Mouse (Mus musculus) myocyte (in vitro differentiated cells): ENCODE data around the gene Ugdh. TPM values are rescaled to one million over a fixed set of nuclear protein-coding genes. Genes with fewer than 3 reads are reported as not detected.

Experiments
- H3K27me3 ChIP-seq: one replicate; pipeline ENCODE4 v1.6.1; 2011; ENCODE audit not compliant: control insufficient read depth, insufficient read depth, insufficient read length
- H3K36me3 ChIP-seq: one replicate; pipeline ENCODE4 v1.6.1; 2011; ENCODE audit not compliant: control insufficient read depth, insufficient read depth
- H3K4me2 ChIP-seq: one replicate; pipeline ENCODE4 v1.6.1; 2011; ENCODE audit warnings: low read depth, control low read depth
- H3K4me3 ChIP-seq: one replicate; pipeline ENCODE4 v1.5.1; 2011; ENCODE audit warnings: mild to moderate bottlenecking, control low read depth, moderate library complexity
- H3K79me2 ChIP-seq: one replicate; pipeline ENCODE4 v1.6.1; 2011; ENCODE audit not compliant: control insufficient read depth, insufficient read depth
- H3ac ChIP-seq: one replicate; pipeline ENCODE4 v1.6.1; 2011; ENCODE audit not compliant: control insufficient read depth, insufficient read length
- CEBPB ChIP-seq: IDR thresholded peaks from 2 replicates; pipeline ENCODE4 v1.6.1; 2011; ENCODE audit warnings: mild to moderate bottlenecking, moderate library complexity; ENCODE audit not compliant: poor library complexity, insufficient read depth, severe bottlenecking
- E2F4 ChIP-seq: IDR thresholded peaks from one replicate; pipeline ENCODE4 v1.6.1; 2011; ENCODE audit warnings: mild to moderate bottlenecking, control low read depth, moderate library complexity; ENCODE audit not compliant: insufficient read depth
- MAX ChIP-seq: IDR thresholded peaks from one replicate; pipeline ENCODE4 v1.6.1; 2011; ENCODE audit warnings: low read depth, mild to moderate bottlenecking, control low read depth
- MYOD1 ChIP-seq, 3 experiments: IDR thresholded peaks; one replicate each; pipeline ENCODE4 v1.6.1; 2011; ENCODE audit warnings: control low read depth in 2 of 3, low read depth in 2 of 3, mild to moderate bottlenecking in 2 of 3, moderate library complexity in 1 of 3; ENCODE audit not compliant: insufficient read length in 2 of 3, control insufficient read depth in 1 of 3
- MYOG ChIP-seq, 3 experiments: IDR thresholded peaks; one replicate each; pipeline ENCODE4 v1.6.1; 2011; ENCODE audit warnings: control low read depth in 2 of 3, low read depth in 2 of 3, mild to moderate bottlenecking in 2 of 3; ENCODE audit not compliant: insufficient read length in 2 of 3, control insufficient read depth in 1 of 3, insufficient read depth in 1 of 3
- POLR2A ChIP-seq: IDR thresholded peaks from one replicate; pipeline ENCODE4 v1.6.1; 2011; ENCODE audit warnings: low read depth, mild to moderate bottlenecking, control low read depth, moderate library complexity; ENCODE audit not compliant: insufficient read length
- POLR2AphosphoS2 ChIP-seq: IDR thresholded peaks from one replicate; pipeline ENCODE4 v1.6.1; 2011; ENCODE audit warnings: low read depth, control low read depth; ENCODE audit not compliant: insufficient read length
- REST ChIP-seq: IDR thresholded peaks from one replicate; pipeline ENCODE4 v1.6.1; 2011; ENCODE audit warnings: mild to moderate bottlenecking, control low read depth, moderate library complexity; ENCODE audit not compliant: insufficient read depth, insufficient read length
- SRF ChIP-seq: IDR thresholded peaks from one replicate; pipeline ENCODE4 v1.6.1; 2011; ENCODE audit warnings: low read depth; ENCODE audit not compliant: control insufficient read depth, insufficient read length
- TCF12 ChIP-seq: IDR thresholded peaks from one replicate; pipeline ENCODE4 v1.6.1; 2011; ENCODE audit warnings: mild to moderate bottlenecking, control low read depth; ENCODE audit not compliant: poor library complexity, insufficient read depth, severe bottlenecking
- TCF3 ChIP-seq: IDR thresholded peaks from one replicate; pipeline ENCODE4 v1.6.1; 2011; ENCODE audit warnings: low read depth, control low read depth; ENCODE audit not compliant: insufficient read length
- USF1 ChIP-seq: IDR thresholded peaks from one replicate; pipeline ENCODE4 v1.6.1; 2011; ENCODE audit warnings: low read depth, mild to moderate bottlenecking, control low read depth, moderate library complexity
- polyA plus RNA-seq: library from polyadenylated mRNA; unstranded; fragments of >200 nt; fragmentation: generic; extraction: Trizol; gene quantifications from one replicate; pipeline ENCODE4 v1.2.1, GENCODE M21; 2012; ENCODE audit warnings: missing spikeins

Ugdh gene
- polyA plus RNA-seq, 1 experiment = 30.9 TPM

DNA sequence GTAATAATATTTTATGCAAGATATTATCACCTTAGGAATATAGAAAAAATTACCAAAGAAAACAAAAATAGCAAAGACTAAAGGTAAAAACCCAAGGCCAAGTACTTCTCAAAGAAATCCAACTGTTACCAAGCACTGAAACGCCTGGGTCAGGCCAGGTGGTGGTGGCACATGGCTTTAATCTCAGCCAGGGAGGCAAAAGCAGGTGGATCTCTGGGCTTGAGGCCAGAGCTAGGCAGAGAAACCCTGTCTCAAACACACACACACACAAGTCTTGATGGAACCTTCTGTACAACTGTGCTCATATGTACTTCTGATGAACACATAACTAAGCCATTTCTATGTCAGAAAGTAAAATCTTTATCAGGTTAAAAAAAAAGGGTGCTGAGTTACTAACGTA, 12.1 kb upstream of the Ugdh start:
- Histone ChIP-seq H3K36me3 (peaks cover 4% of the 10 kb centered on the region), H3K4me2 (no peak overlapping the region), H3ac (no peak overlapping the region), H3K27me3 (no peaks in the 10 kb centered on the region), H3K4me3 (no peak overlapping the region), H3K79me2 (no peaks in the 10 kb centered on the region)
- no peak for TF ChIP-seq TCF12
- TF ChIP-seq USF1 = no peak
- no peak for TF ChIP-seq SRF
- no peak for TF ChIP-seq E2F4
- TF ChIP-seq MAX = no peak
- no peak for TF ChIP-seq POLR2A
- no peak for TF ChIP-seq MYOD1 (IDR thresholded peaks at IDR 0.05; ENCODE audit: control insufficient read depth in 1 of 3, insufficient read length in 2 of 3, low read depth in 2 of 3)
- no peak for TF ChIP-seq CEBPB
- TF ChIP-seq REST = no peak
- no peak for TF ChIP-seq MYOG (IDR thresholded peaks at IDR 0.05; ENCODE audit: control insufficient read depth in 1 of 3, insufficient read depth in 1 of 3, insufficient read length in 2 of 3, low read depth in 2 of 3)
- TF ChIP-seq POLR2AphosphoS2 = no peak
- no peak for TF ChIP-seq TCF3

DNA sequence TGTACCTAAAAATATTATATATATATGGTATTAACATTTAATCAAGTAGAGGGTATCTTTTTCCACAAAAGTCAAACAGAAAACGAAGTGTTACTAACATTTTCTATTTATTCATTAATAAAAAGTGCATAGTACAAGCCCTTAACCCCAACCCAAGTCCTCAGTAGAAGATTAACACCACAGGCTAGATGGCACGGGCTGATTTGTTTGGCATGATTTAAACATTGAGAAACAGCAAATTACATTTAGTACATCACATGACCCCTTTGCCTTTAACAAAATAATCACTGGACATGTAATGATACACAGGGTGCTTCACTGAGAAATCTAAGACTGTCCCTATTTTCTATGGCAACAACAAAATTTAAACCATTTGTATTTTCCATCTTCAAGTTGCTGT, 11.0 kb upstream of the Ugdh start:
- Histone ChIP-seq H3K79me2 (no peaks in the 10 kb centered on the region), H3K4me2 (no peak overlapping the region), H3ac (no peak overlapping the region), H3K36me3 (peaks cover 4% of the 10 kb centered on the region), H3K27me3 (no peaks in the 10 kb centered on the region), H3K4me3 (no peak overlapping the region)
- TF ChIP-seq CEBPB (no peak), TCF12 (no peak), MAX (no peak), SRF (no peak), MYOG (IDR thresholded peaks at IDR 0.05; ENCODE audit: control insufficient read depth in 1 of 3, insufficient read depth in 1 of 3, insufficient read length in 2 of 3, low read depth in 2 of 3) (no peak), MYOD1 (IDR thresholded peaks at IDR 0.05; ENCODE audit: control insufficient read depth in 1 of 3, insufficient read length in 2 of 3, low read depth in 2 of 3) (no peak), TCF3 (no peak), USF1 (no peak), POLR2A (no peak), REST (no peak), E2F4 (no peak), POLR2AphosphoS2 (no peak)

DNA sequence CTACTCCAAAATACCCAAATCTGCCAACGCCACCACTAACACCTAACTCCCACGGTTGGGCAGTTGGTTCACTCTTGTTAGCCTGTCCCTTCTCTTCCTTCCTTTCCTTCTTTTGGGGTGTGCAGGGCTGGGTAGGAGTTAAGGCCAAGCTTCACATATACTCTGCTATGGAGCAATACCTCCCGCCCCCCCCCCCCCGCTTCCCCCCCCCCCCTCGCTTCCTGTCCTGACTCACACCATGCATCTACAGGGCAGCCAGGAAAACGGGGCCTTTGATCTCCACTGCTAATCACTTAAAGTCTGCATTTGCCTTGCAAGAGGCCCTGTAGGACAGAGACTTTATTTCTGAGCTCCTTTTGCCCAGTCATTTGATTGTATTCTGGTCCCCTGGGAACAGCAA, 9.2 kb upstream of the Ugdh start:
- no peaks in the 10 kb centered on the region for H3K79me2 ChIP-seq
- H3K27me3 ChIP-seq = no peaks in the 10 kb centered on the region
- peaks cover 4% of the 10 kb centered on the region for H3K36me3 ChIP-seq
- TF ChIP-seq SRF (no peak), POLR2AphosphoS2 (no peak), POLR2A (no peak), E2F4 (no peak), CEBPB (no peak), REST (no peak), TCF3 (no peak), MAX (no peak), TCF12 (no peak), MYOD1 (IDR thresholded peaks at IDR 0.05; ENCODE audit: control insufficient read depth in 1 of 3, insufficient read length in 2 of 3, low read depth in 2 of 3) (no peak)
- no peak overlapping the region for H3ac ChIP-seq
- no peak overlapping the region for H3K4me3 ChIP-seq
- no peak overlapping the region for H3K4me2 ChIP-seq

DNA sequence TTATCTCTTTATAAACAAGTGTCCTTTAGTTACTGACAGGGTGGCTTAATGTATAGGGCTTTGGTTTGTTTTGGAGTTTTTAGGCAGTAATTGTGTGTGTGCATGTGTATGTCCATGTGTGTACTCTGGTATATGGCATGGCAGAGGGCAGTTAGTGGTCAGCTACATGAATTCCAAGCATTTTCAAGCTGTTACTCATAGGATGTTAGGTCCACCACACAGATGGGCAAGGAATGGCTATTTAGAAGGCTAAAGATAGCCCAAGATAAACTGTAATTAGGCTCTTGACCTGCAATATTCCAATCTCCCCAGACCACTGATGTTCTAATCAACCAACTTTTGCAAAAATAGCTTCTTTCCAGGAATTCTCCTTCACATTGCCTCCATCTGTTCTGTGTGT, 2.3 kb upstream of the Ugdh start:
- H3K36me3 ChIP-seq = no peaks in the 10 kb centered on the region
- TF ChIP-seq TCF12 = no peak
- no peak for TF ChIP-seq REST
- TF ChIP-seq MYOD1 (IDR thresholded peaks at IDR 0.05; ENCODE audit: control insufficient read depth in 1 of 3, insufficient read length in 2 of 3, low read depth in 2 of 3) = no peak
- TF ChIP-seq SRF = no peak
- H3K79me2 ChIP-seq = peaks cover 22% of the 10 kb centered on the region
- no peaks in the 10 kb centered on the region for H3K27me3 ChIP-seq
- H3K4me3 ChIP-seq = no peak overlapping the region
- H3K4me2 ChIP-seq = peak overlapping the region; percentile 47
- no peak overlapping the region for H3ac ChIP-seq

DNA sequence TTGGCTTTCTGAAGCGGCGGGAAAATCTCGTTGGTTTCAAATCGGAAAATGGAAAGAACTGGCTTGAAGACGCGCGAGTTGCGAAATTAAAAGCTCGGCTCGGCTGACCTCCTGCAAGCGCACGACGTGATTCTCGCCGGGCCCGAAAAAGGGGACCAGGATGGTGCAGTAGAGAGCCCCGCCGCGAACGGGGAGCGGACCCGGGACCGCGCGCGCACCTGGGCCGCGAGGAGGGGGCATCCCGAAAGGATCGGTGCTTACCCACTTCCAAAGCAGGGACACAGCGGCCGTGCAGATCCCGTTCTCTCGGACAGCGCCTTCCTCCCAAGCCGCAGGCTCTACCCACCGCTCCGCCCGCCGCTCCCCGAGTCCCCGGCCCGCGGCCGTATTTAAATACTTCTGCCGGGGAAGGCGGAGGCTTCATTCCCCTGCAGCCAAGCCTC, 365 bp downstream of the Ugdh start:
- no peak for TF ChIP-seq REST
- TF ChIP-seq MAX = no peak
- peak; percentile 35 for TF ChIP-seq POLR2AphosphoS2
- peak; percentile 65 for TF ChIP-seq POLR2A
- no peak for TF ChIP-seq E2F4
- Histone ChIP-seq H3ac (peak overlapping the region; percentile 61), H3K36me3 (peaks cover 1% of the 10 kb centered on the region), H3K79me2 (peaks cover 48% of the 10 kb centered on the region), H3K4me3 (peak overlapping the region; percentile 72), H3K27me3 (no peaks in the 10 kb centered on the region), H3K4me2 (peak overlapping the region; percentile 3)
